Mouse (Mus musculus) megakaryocyte, embryonic 14.5 days (primary cell): ENCODE measurements around the gene Sparc.

Experiments used
- FLI1 ChIP-seq: IDR thresholded peaks from 2 replicates; pipeline ENCODE4 v1.6.1; 2012; ENCODE audit warnings: low read length, inconsistent platforms, mixed read lengths
- GATA1 ChIP-seq: IDR thresholded peaks from 3 replicates; pipeline ENCODE4 v1.6.1; 2012; ENCODE audit warnings: mixed read lengths, low read length, inconsistent platforms, borderline replicate concordance

DNA sequence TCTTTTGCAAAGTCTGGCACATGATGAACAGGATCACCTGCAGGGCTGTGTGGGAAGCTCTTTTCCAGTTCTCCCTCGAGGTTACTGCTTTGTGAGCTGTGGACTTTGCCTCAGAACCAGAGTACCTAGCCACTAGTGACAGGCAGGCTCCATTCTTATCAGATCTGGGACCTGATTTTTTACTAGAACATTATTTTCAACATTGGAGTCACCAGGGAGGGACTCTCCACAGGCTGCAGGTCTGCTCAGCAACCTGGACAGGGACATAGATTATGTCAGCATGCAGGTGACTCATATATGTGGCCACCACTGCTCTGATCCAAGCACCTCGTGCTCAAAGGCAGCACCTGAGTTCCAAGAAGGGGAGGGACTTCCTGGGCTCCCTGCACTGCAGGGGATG lies 32.2 kb upstream of the Sparc start:
- TF ChIP-seq GATA1: no peak
- TF ChIP-seq FLI1: no peak
